Mouse (Mus musculus) retina, adult 2 months (tissue): ENCODE data around the gene Cavin2.

ENCODE experiments used
- DNase-seq: peaks from one replicate; pipeline ENCODE4 v3.0.0-alpha.2; 2012; ENCODE audit warnings: low read depth, low spot score

Cavin2 gene

GRCm38 (mm10) chr1:51288755-51289619 lies at the start of gene Cavin2:
Gene Cavin2, plus strand, starts transcription at chr1:51289126.
- DNase-seq, result no peak

GRCm38 (mm10) chr1:51241311-51241986 lies 47.5 kb upstream of the Cavin2 start:
- DNase-seq, result no peak

GRCm38 (mm10) chr1:51243294-51243693 lies 45.6 kb upstream of the Cavin2 start:
- DNase-seq, result no peak

GRCm38 (mm10) chr1:51243869-51244268 lies 45.1 kb upstream of the Cavin2 start:
- DNase-seq, result no peak

- no peak for DNase-seq
Measured at GRCm38 (mm10) chr1:51245381-51245780, 43.5 kb upstream of the Cavin2 start.

GRCm38 (mm10) chr1:51250302-51250701 lies 38.6 kb upstream of the Cavin2 start:
- no peak for DNase-seq

- DNase-seq, result no peak
Measured at GRCm38 (mm10) chr1:51265118-51265800, 23.7 kb upstream of the Cavin2 start.

- no peak for DNase-seq
Measured at GRCm38 (mm10) chr1:51265926-51266325, 23.0 kb upstream of the Cavin2 start.

- no peak for DNase-seq
Measured at GRCm38 (mm10) chr1:51267125-51267524, 21.8 kb upstream of the Cavin2 start.

GRCm38 (mm10) chr1:51268225-51268624 lies 20.7 kb upstream of the Cavin2 start:
- no peak for DNase-seq

GRCm38 (mm10) chr1:51270196-51270935 lies 18.6 kb upstream of the Cavin2 start:
- DNase-seq, result no peak

- no peak for DNase-seq
Measured at GRCm38 (mm10) chr1:51271845-51272244, 17.1 kb upstream of the Cavin2 start.

GRCm38 (mm10) chr1:51272583-51273201 lies 16.2 kb upstream of the Cavin2 start:
- DNase-seq, result no peak

GRCm38 (mm10) chr1:51277879-51278567 lies 10.9 kb upstream of the Cavin2 start:
- DNase-seq, result no peak

GRCm38 (mm10) chr1:51288201-51288600 lies 725 bp upstream of the Cavin2 start:
- DNase-seq, result no peak

GRCm38 (mm10) chr1:51289620-51290445 lies 907 bp downstream of the Cavin2 start:
- DNase-seq, result no peak

GRCm38 (mm10) chr1:51290634-51291033 lies 1.7 kb downstream of the Cavin2 start:
- DNase-seq, result no peak

- DNase-seq, result no peak
Measured at GRCm38 (mm10) chr1:51292348-51292747, 3.4 kb downstream of the Cavin2 start.

- no peak for DNase-seq
Measured at GRCm38 (mm10) chr1:51300295-51300930, 11.5 kb downstream of the Cavin2 start.
